In the genomic region with DNA sequence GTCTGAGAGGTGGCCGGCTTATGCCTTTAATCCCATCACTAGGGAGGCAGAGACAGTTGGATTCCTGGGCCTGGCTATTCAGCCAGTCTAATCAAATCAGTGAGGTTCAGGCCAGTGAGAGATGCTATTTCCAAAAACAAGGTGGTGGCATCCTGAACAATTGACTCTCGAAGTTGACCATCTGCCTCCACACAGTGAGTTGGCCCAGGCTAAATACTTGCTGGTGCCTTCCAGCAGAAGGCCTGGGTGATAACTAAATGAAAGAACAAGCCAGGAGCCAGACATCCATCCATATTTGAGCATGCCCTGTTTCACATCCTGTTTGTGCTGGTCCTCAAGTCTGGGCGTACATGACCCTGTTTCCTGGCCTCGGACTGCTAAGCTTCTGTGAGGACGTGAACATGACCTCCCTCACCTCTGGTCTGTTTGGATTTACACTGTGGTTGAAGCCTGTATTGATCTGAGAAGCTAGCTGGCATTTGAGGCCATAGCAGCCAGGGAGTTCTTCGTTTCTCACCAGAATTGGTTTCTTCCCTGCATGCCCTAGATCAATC, we compare ENCODE assay signal across 15 mouse cellular contexts.
DNase-seq lines count a peak whose midpoint lies in the region; ATAC-seq lines count a peak whose summit lies in the region.
"Had no signal": no experiment of that assay in that cellular context is flagged by ENCODE, and none has a peak within 500 bp of the region (broad histone marks: within the 10 kb centered on the region; RNA-seq: fewer than 3 reads in every experiment).

No protein-coding gene starts in this region.

- no peaks in the 10 kb centered on the region for H3K9me3 ChIP-seq in hindbrain, embryonic 10.5 days
- no peaks in the 10 kb centered on the region for H3K9me3 ChIP-seq in hindbrain, embryonic 14.5 days (ENCODE audit: control insufficient read depth, low read length)
- H3K9me3 ChIP-seq: forebrain, embryonic 12.5 days; intestine, embryonic 15.5 days had no signal

- peaks cover 19% of the 10 kb centered on the region for H3K4me1 ChIP-seq in hindbrain, embryonic 10.5 days (replicated peaks)
- no peaks in the 10 kb centered on the region for H3K4me1 ChIP-seq in hindbrain, embryonic 14.5 days (replicated peaks; ENCODE audit: control insufficient read depth, insufficient read depth, low read length)
- H3K4me1 ChIP-seq: forebrain, embryonic 12.5 days had no signal

- 72% methylated on average over 6 of the region's 6 CpGs for WGBS in hindbrain, embryonic 10.5 days
- 78% methylated on average over 6 of the region's 6 CpGs for WGBS in hindbrain, embryonic 14.5 days

- H3K4me2 ChIP-seq in hindbrain, embryonic 14.5 days (replicated peaks) = no peak overlapping the region
- H3K4me2 ChIP-seq: forebrain, embryonic 12.5 days; intestine, embryonic 15.5 days had no signal

- DNase-seq in cerebellum, adult 9-10 months = peak; percentile 29
- no peak for DNase-seq in cerebellum, postnatal 4 days (ENCODE audit: low spot score in 2 of 2)
- DNase-seq in hindbrain, embryonic 10.5 days (ENCODE audit: low spot score) = no peak
- DNase-seq in hindbrain, embryonic 14.5 days (ENCODE audit: low spot score) = no peak
- peak; percentile 31 to 34 for DNase-seq in B cell, adult 2 months
- DNase-seq in cerebellum, postnatal 36 days = peak; percentile 15 to 17
- DNase-seq in layer of hippocampus, adult 11-12 months (ENCODE audit: low spot score) = no peak
- no peak for DNase-seq in frontal cortex, postnatal 14 days (ENCODE audit: low spot score in 2 of 2)
- DNase-seq: layer of hippocampus, adult 9-11 months; lung, adult 18-20 months; midbrain, embryonic 14.5 days; spleen, adult 18-20 months had no signal

- H3K36me3 ChIP-seq in hindbrain, embryonic 10.5 days = no peaks in the 10 kb centered on the region
- no peaks in the 10 kb centered on the region for H3K36me3 ChIP-seq in hindbrain, embryonic 14.5 days (replicated peaks; ENCODE audit: control insufficient read depth, insufficient read depth)
- H3K36me3 ChIP-seq: forebrain, embryonic 12.5 days; intestine, embryonic 15.5 days had no signal

- H3K27me3 ChIP-seq in hindbrain, embryonic 10.5 days (ENCODE audit: insufficient read depth, poor library complexity, severe bottlenecking) = no peaks in the 10 kb centered on the region
- no peaks in the 10 kb centered on the region for H3K27me3 ChIP-seq in hindbrain, embryonic 14.5 days (ENCODE audit: control insufficient read depth, insufficient read depth, low read length)
- H3K27me3 ChIP-seq: forebrain, embryonic 12.5 days; intestine, embryonic 15.5 days had no signal

- no peak overlapping the region for H3K9ac ChIP-seq in hindbrain, embryonic 14.5 days
- H3K9ac ChIP-seq: forebrain, embryonic 12.5 days; intestine, embryonic 15.5 days had no signal

- no peak overlapping the region for H3K4me3 ChIP-seq in hindbrain, embryonic 10.5 days
- no peak overlapping the region for H3K4me3 ChIP-seq in hindbrain, embryonic 14.5 days (replicated peaks; ENCODE audit: low read length)
- H3K4me3 ChIP-seq: forebrain, embryonic 12.5 days; intestine, embryonic 15.5 days had no signal

- H3K27ac ChIP-seq in hindbrain, embryonic 10.5 days = 0 out of 2 replicates have a peak overlapping the region, but pooled peaks have one; percentile 5
- H3K27ac ChIP-seq in hindbrain, embryonic 14.5 days = no peak overlapping the region
- H3K27ac ChIP-seq: forebrain, embryonic 12.5 days; intestine, embryonic 15.5 days; kidney, postnatal 0 days had no signal

- ATAC-seq in hindbrain, embryonic 14.5 days (ENCODE audit: low FRiP score) = no peak
- ATAC-seq: intestine, embryonic 15.5 days had no signal

Comparison
In these comparisons a context has a peak if more than half of its experiments do, and no peak if none do; other contexts are left out.
1. DNase-seq: peak in cerebellum, adult 9-10 months (single experiment), B cell, adult 2 months (2 of 2) and cerebellum, postnatal 36 days (2 of 2); none in cerebellum, postnatal 4 days (0 of 2), hindbrain, embryonic 10.5 days (single experiment), hindbrain, embryonic 14.5 days (single experiment), layer of hippocampus, adult 11-12 months (single experiment) and frontal cortex, postnatal 14 days (0 of 2).